Mouse (Mus musculus) G1E (cell line): ENCODE data around the gene Crtc1. TPM values are rescaled to one million over a fixed set of nuclear protein-coding genes. Genes with fewer than 3 reads are reported as not detected.

Experiments used
- ATAC-seq: 2 replicates; pipeline ENCODE4 v1.8.0; 2016; ENCODE audit warnings: mild to moderate bottlenecking; ENCODE audit not compliant: insufficient number of reproducible peaks, poor library complexity, low FRiP score, severe bottlenecking; ENCODE audit errors: extremely low read depth
- DNase-seq: peaks from one replicate; pipeline ENCODE4 v3.0.0; 2012; ENCODE audit warnings: low spot score
- H3K27me3 ChIP-seq: 2 replicates; pipeline ENCODE4 v1.6.1; 2012; ENCODE audit warnings: mild to moderate bottlenecking, low read length, inconsistent platforms; ENCODE audit not compliant: insufficient read depth
- H3K36me3 ChIP-seq: replicated peaks from 2 replicates; pipeline ENCODE3; 2012; ENCODE audit warnings: mild to moderate bottlenecking, inconsistent platforms
- H3K4me1 ChIP-seq: 2 replicates; pipeline ENCODE4 v1.6.1; 2012; ENCODE audit warnings: low read depth, low read length, inconsistent platforms, mixed read lengths; ENCODE audit not compliant: insufficient read depth
- H3K4me3 ChIP-seq: 2 replicates; pipeline ENCODE4 v1.5.1; 2012; ENCODE audit warnings: low read depth, mild to moderate bottlenecking, inconsistent platforms, low read length, moderate library complexity, mixed read lengths
- H3K9me3 ChIP-seq: replicated peaks from 2 replicates; pipeline ENCODE4 v1.6.1; 2012; ENCODE audit warnings: inconsistent platforms
- CTCF ChIP-seq: IDR thresholded peaks from 2 replicates; pipeline ENCODE4 v1.5.1; 2012; ENCODE audit warnings: low read depth, low read length, inconsistent platforms, mixed read lengths
- GATA1 ChIP-seq: IDR thresholded peaks from 2 replicates; pipeline ENCODE4 v1.6.1; 2012; ENCODE audit warnings: borderline replicate concordance, low read length, inconsistent platforms, mixed read lengths
- GATA2 ChIP-seq: IDR thresholded peaks from 2 replicates; pipeline ENCODE4 v1.6.1; 2012; ENCODE audit warnings: low read depth, low read length, inconsistent platforms, borderline replicate concordance
- POLR2AphosphoS5 ChIP-seq: IDR thresholded peaks from 2 replicates; pipeline ENCODE4 v1.6.1; 2012; ENCODE audit warnings: low read depth, low read length, inconsistent platforms; ENCODE audit not compliant: insufficient replicate concordance
- TAL1 ChIP-seq: conservative IDR thresholded peaks from 2 replicates; pipeline ENCODE4 v1.6.1; 2012; ENCODE audit warnings: low read depth, low read length, inconsistent platforms, mixed read lengths
- polyA plus RNA-seq: library from polyadenylated mRNA; stranded (reverse); fragments of >175 nt; gene quantifications from 2 replicates; pipeline ENCODE4 v1.2.3, GENCODE M21; 2012
- total RNA-seq, 2 experiments: library from RNA; stranded (forward) in 1 of 2; stranded (reverse) in 1 of 2; fragments of 200-1000 nt in 1 of 2; fragments of >200 nt in 1 of 2; fragmentation: Nextera tagmentation in 1 of 2; gene quantifications; 2 replicates each; pipeline ENCODE4 v1.2.3; 2014 to 2017

Gene Crtc1
- total RNA-seq (2014; fragmentation: Nextera tagmentation) (15.3 and 17.9 TPM in 2 replicates), total RNA-seq (2017) (1.4 and 1.6 TPM in 2 replicates), polyA plus RNA-seq (17.6 and 18.8 TPM in 2 replicates)

DNA sequence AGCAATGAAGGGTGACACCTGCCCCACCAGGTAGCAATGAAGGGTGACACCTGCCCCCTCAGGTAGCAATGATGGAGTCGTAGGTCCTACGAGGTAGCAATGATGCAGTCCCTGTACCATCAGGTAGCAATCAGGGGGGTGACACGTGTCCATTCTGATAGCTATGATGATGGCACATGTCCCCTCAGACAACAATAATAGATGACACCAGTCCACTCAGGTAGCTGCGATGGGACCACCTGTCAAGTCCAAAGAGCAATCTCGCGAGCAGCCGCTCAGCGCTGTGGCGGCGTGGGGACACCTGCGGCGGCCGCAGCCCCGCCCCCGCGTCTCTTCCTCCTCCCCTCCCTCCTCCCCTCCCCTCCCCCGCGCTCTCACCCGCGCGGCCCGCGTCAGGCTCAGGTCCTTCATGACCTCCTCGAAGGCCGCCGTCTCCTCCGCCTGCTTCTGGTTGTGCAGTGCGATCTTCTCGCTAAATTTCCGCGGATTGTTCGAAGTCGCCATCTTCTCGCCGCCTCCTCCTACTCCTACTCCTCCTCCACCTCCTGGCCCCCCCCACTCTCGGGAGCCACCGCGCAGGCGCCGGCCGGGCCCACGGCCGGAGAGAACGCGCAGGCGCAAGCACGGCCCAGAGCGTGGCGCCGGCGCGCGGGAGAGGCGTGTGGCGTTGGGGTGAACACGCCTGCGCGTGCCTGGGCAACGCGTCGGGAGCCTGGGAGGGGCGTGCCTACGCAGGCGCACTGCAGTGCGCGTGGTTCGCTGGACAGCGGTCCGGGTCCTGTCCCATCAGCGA, at the start of gene Crtc1:
TSS of gene Crtc1 (minus strand) at position 525 of the 793 bp plus-strand sequence.
- DNase-seq (peak; percentile 99), ATAC-seq (peak; percentile 71)
- TF ChIP-seq POLR2AphosphoS5 (no peak), CTCF (no peak), GATA1 (no peak), GATA2 (no peak), TAL1 (no peak)
- Histone ChIP-seq H3K27me3 (no peaks in the 10 kb centered on the region), H3K36me3 (peaks cover 31% of the 10 kb centered on the region), H3K9me3 (no peaks in the 10 kb centered on the region), H3K4me3 (peak within 1 kb of the TSS; percentile 77), H3K4me1 (peaks cover 59% of the 10 kb centered on the region)

DNA sequence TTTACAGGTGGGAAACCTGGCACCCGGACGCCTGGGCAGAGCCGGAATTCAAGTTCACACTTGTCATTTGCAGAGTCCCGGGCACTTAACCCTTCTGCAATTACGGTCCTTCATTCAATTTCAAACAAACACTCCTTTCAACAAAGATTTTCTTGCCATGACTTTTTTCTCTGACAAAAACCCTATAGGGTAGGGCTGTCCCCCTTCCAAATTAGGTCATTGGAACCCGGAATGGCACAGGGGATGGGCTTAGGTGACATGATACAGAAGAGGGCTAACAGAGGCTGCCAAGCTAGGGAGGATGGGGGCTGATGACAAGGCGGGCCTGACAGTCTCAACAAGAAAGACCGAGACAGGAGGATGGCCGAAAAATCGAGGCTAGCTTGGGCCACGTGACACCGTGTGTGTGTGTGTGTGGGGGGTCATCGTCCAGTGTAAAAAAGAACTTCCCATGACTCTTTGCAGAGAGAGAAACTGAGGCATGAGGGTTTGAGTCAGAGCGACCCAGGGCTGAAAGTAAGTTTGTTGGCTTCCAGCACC, 49.6 kb upstream of the Crtc1 start:
- H3K36me3 ChIP-seq: no peaks in the 10 kb centered on the region
- TF ChIP-seq GATA2 (no peak), TAL1 (no peak), GATA1 (no peak), POLR2AphosphoS5 (no peak), CTCF (no peak)
- H3K9me3 ChIP-seq: no peaks in the 10 kb centered on the region
- no peak overlapping the region for H3K4me3 ChIP-seq
- DNase-seq (no peak), ATAC-seq (no peak)
- peaks cover 52% of the 10 kb centered on the region for H3K4me1 ChIP-seq
- peaks cover 98% of the 10 kb centered on the region for H3K27me3 ChIP-seq

DNA sequence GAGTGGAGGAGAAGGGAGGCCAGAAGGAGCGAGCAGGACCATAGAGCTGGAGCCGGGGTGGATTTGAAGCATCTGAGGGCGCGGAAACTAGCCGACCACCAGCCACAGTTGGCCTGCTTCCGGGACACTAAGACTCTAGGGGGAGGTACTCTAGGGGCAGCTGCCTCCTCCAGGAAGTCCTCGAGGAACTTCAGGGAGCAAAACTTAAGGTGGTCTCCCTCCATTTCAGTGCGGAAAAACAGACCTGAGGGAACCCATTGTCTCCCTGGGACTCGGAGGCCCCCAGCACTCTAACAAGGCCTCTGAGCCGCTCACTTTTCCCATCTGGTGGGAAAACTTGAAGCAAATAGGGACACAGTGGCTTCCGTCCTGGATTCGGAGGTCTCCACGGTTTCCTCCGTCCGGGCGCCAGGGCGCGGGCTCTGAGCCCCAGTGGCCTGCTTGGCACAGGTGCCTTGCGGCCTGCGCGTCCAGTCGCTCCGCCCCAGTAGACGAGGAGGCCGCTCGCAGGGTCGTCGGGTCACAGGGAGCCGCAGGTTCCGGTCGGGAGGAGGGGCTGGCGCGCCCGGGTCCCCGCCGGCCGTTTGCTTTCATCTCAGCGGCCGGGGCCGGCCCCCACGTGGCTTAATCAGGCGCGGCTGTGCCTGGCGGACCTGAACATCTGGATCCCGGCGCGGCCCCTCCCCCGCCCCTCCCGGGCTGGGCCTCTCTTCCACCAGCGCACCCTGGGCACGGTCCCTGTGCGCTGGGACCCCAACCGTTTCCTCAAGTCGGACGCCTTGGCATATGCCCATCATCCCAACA, 48.8 kb upstream of the Crtc1 start:
- Histone ChIP-seq H3K4me1 (peaks cover 50% of the 10 kb centered on the region), H3K27me3 (peaks cover 97% of the 10 kb centered on the region), H3K4me3 (peak overlapping the region; percentile 52; the same call in 1 of the 2 replicates), H3K9me3 (no peaks in the 10 kb centered on the region), H3K36me3 (no peaks in the 10 kb centered on the region)
- no peak for DNase-seq
- no peak for TF ChIP-seq GATA1
- TF ChIP-seq GATA2: no peak
- no peak for TF ChIP-seq CTCF
- no peak for TF ChIP-seq POLR2AphosphoS5
- TF ChIP-seq TAL1: no peak
- ATAC-seq: no peak

DNA sequence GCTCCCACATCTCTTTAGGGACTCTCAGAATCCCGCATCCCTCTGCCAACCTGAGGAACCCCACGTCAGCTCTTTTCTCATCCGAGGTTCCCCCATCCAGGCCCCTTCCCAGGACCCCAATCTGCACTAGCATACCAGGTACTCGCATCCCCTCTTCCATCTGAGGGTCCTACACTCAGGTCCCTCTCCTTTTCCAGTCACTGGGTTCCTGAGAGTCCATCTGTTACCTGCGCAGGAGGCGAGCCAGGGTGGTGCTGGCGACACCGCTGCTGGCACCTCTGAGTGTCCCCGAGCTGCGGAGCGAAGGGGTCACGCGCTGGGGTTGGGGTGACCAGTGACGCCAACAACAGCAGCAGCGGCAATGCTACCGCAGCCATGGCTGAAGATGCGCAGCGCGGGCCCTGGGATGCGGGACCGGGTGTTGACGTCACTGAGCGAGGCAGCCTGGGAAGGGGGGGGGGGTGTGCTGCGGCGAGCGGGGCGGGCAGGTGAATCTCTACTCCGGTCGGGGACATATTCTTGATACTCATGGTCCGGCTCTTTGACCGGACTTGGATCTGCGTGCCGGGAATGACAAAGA, 47.7 kb upstream of the Crtc1 start, which contains the start of gene Tmem59l:
TSS of gene Tmem59l (minus strand) at position 418 of the 580 bp plus-strand sequence.
- Histone ChIP-seq H3K36me3 (no peaks in the 10 kb centered on the region), H3K4me1 (peaks cover 39% of the 10 kb centered on the region), H3K4me3 (peak within 1 kb of the TSS; percentile 52; the same call in 1 of the 2 replicates), H3K9me3 (no peaks in the 10 kb centered on the region), H3K27me3 (peaks cover 96% of the 10 kb centered on the region)
- TF ChIP-seq POLR2AphosphoS5: no peak
- no peak for TF ChIP-seq GATA1
- no peak for TF ChIP-seq CTCF
- no peak for TF ChIP-seq TAL1
- TF ChIP-seq GATA2: no peak
- no peak for DNase-seq
- no peak for ATAC-seq

DNA sequence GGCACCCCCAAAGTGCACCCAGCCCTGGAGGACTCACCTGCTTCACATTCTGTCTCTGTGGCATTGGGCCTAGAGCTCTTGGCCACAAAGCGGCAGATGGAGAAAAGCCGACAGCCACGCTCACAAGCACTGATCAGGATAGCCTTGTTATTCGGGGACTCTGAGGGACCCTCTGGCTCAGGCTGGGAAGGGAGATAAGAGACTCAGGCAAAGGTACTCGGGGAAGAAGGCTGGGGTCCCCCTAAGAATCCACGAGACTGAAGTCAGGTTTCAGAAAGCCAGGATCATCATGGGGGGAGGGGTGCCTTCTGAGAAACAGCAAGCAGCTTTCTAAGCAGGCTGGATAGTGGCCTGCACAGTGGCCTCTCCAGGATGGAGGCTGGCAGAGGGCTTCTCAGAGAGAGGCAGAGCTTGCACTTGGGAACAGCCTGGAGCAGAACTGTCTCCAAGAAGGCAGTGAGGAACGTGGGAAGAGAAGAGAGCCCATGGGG, 46.9 kb upstream of the Crtc1 start:
- Histone ChIP-seq H3K4me3 (no peak overlapping the region), H3K27me3 (peaks cover 95% of the 10 kb centered on the region), H3K9me3 (no peaks in the 10 kb centered on the region), H3K36me3 (no peaks in the 10 kb centered on the region), H3K4me1 (peaks cover 39% of the 10 kb centered on the region)
- no peak for TF ChIP-seq POLR2AphosphoS5
- DNase-seq (no peak), ATAC-seq (no peak)

DNA sequence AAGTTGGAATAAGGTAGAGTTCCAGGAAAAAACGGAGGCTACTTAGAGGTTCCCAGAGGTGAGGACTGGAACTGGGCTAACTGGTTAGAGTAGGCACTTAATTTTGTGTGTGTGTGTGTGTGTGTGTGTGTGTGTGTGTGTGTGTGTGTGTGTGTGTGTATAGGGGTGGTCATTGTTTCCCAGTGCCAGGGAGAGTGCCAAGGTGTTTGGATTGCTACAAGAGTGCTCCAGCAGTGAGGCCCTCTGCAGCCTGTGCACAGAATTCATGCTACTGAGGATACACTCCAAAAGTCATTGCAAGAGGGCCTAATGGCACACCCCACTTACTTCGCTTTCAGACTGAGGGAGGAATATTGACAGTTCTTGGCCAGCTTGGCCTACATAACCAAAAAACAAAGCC, 43.6 kb upstream of the Crtc1 start:
- ATAC-seq (no peak), DNase-seq (no peak)
- no peaks in the 10 kb centered on the region for H3K9me3 ChIP-seq
- no peaks in the 10 kb centered on the region for H3K36me3 ChIP-seq
- no peak for TF ChIP-seq CTCF
- TF ChIP-seq POLR2AphosphoS5: no peak
- TF ChIP-seq TAL1: no peak
- TF ChIP-seq GATA1: no peak
- no peak for TF ChIP-seq GATA2
- peaks cover 34% of the 10 kb centered on the region for H3K4me1 ChIP-seq
- peaks cover 79% of the 10 kb centered on the region for H3K27me3 ChIP-seq
- no peak overlapping the region for H3K4me3 ChIP-seq
